In genomic region chr15:62374641-62375040, GRCm38 (mm10) we compare ENCODE assay signal across 35 mouse cellular contexts.
"Had no signal": no experiment of that assay in that cellular context is flagged by ENCODE, and none has a peak within 500 bp of the region (broad histone marks: within the 10 kb centered on the region; RNA-seq: fewer than 3 reads in every experiment).

No protein-coding gene starts in this region.

- H3K4me3 ChIP-seq: heart, embryonic 12.5 days; heart, embryonic 13.5 days; heart, embryonic 15.5 days; hindbrain, embryonic 10.5 days; hindbrain, embryonic 12.5 days; hindbrain, embryonic 13.5 days; hindbrain, embryonic 15.5 days; intestine, embryonic 15.5 days; kidney, embryonic 15.5 days; layer of hippocampus, adult 2 months; left cerebral cortex, adult 2 months had no signal

- H3K27me3 ChIP-seq: heart, embryonic 12.5 days; heart, embryonic 13.5 days; heart, embryonic 15.5 days; hindbrain, embryonic 12.5 days; hindbrain, embryonic 13.5 days; hindbrain, embryonic 15.5 days; intestine, embryonic 15.5 days; kidney, embryonic 15.5 days had no signal

- H3K36me3 ChIP-seq: heart, embryonic 12.5 days; heart, embryonic 13.5 days; heart, embryonic 15.5 days; hindbrain, embryonic 10.5 days; hindbrain, embryonic 12.5 days; hindbrain, embryonic 13.5 days; hindbrain, embryonic 15.5 days; intestine, embryonic 15.5 days; kidney, embryonic 15.5 days had no signal

- ATAC-seq: hindbrain, embryonic 16.5 days; hindbrain, postnatal 0 days; inflammation-experienced regulatory T-cells, adult 6 months; intestine, embryonic 15.5 days; intestine, embryonic 16.5 days; intestine, postnatal 0 days had no signal

- DNase-seq: heart, postnatal 10 days; heart, postnatal 14 days; heart, postnatal 36 days; heart, postnatal 4 days; kidney, adult 11 months; kidney, adult 18-20 months; kidney, adult 2 months; kidney, adult 8-10 months; kidney, adult 9 months; kidney, postnatal 10 days; kidney, postnatal 14 days; kidney, postnatal 25 days; kidney, postnatal 36 days; kidney, postnatal 4 days; layer of hippocampus, adult 9-11 months; layer of hippocampus, postnatal 36 days had no signal

- H3K4me2 ChIP-seq: heart, embryonic 11.5 days; heart, embryonic 12.5 days; heart, embryonic 13.5 days; heart, embryonic 15.5 days; hindbrain, embryonic 12.5 days; hindbrain, embryonic 13.5 days; hindbrain, embryonic 14.5 days; hindbrain, embryonic 15.5 days; intestine, embryonic 15.5 days; kidney, embryonic 15.5 days had no signal

- H3K9me3 ChIP-seq: heart, embryonic 12.5 days; heart, embryonic 13.5 days; heart, embryonic 15.5 days; hindbrain, embryonic 10.5 days; hindbrain, embryonic 12.5 days; hindbrain, embryonic 13.5 days; hindbrain, embryonic 15.5 days; intestine, embryonic 15.5 days; kidney, embryonic 15.5 days had no signal

- H3K9ac ChIP-seq: heart, embryonic 12.5 days; heart, embryonic 13.5 days; heart, embryonic 15.5 days; hindbrain, embryonic 12.5 days; hindbrain, embryonic 13.5 days; hindbrain, embryonic 14.5 days; hindbrain, embryonic 15.5 days; intestine, embryonic 15.5 days; kidney, embryonic 15.5 days had no signal

- H3K4me1 ChIP-seq: heart, embryonic 12.5 days; heart, embryonic 13.5 days; heart, embryonic 15.5 days; hindbrain, embryonic 10.5 days; hindbrain, embryonic 12.5 days; hindbrain, embryonic 13.5 days; hindbrain, embryonic 15.5 days; intestine, embryonic 15.5 days; kidney, embryonic 15.5 days had no signal

- H3K27ac ChIP-seq: heart, embryonic 13.5 days; heart, embryonic 15.5 days; hindbrain, embryonic 10.5 days; hindbrain, embryonic 12.5 days; hindbrain, embryonic 13.5 days; hindbrain, embryonic 14.5 days; hindbrain, embryonic 15.5 days; hindbrain, postnatal 0 days; intestine, embryonic 15.5 days; kidney, embryonic 15.5 days; kidney, postnatal 0 days; layer of hippocampus, adult 2 months; left cerebral cortex, adult 2 months had no signal
